Mouse (Mus musculus) lung, postnatal 0 days (tissue): Measurements from ENCODE around the gene Gcn1l1.

Experiments used
- CTCF ChIP-seq: IDR thresholded peaks from 2 replicates; pipeline ENCODE4 v1.5.1; 2016; ENCODE audit warnings: antibody characterized with exemption, mild to moderate bottlenecking
- EP300 ChIP-seq: IDR thresholded peaks from 2 replicates; pipeline ENCODE4 v1.6.1; 2016; ENCODE audit warnings: antibody characterized with exemption, mild to moderate bottlenecking, control low read depth

DNA sequence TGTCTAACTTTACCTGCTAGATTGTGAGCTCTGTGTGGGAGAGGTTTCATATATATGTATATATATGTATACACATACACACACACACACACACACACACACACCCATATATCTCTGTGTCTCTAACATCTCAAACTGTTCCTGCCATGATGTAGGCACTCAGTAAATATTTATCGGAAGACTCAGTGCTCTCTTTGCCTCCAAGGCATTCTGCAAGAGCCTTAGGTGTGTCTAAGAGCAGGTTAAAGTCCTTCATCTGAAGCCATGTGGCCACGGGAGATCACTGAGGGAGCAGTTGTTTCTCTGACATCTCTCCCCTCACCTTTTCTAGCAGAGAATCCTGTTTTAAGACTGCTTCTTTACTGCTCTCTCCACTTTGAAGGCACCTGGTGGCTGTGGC, 26.5 kb downstream of the Gcn1l1 start:
- TF ChIP-seq CTCF, result no peak
- no peak for TF ChIP-seq EP300
